Mouse (Mus musculus) E14TG2a.4 (cell line): ENCODE data around the gene Kansl3.

Source experiments
- CTCF ChIP-seq: conservative IDR thresholded peaks from 2 replicates; pipeline ENCODE4 v1.5.1; 2014; ENCODE audit warnings: low read length
- NANOG ChIP-seq: IDR thresholded peaks from 2 replicates; pipeline ENCODE4 v1.6.1; 2014; ENCODE audit warnings: borderline replicate concordance, low read length, mixed read lengths

DNA sequence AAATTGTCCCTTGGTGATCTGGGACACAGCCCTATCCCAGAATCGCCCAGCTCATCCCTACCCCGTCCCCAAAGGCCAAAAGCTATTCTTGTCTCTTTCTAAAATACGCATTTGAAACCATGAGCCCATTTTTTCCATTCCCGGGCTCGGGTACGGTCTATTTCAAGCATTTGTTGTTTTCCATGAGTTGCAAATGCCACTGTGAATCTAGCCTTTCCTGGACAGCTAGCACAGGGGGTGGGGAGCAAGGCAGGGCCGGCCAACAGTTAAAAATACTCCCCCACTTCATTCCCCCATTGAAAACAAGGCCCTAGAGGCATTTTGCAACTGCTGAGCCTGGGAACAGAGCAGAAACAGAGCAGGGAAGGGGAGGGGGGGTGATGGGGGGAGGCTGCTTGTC is 64.2 kb downstream of the Kansl3 start:
- TF ChIP-seq CTCF (no peak), NANOG (no peak)
